Mouse (Mus musculus) forebrain, embryonic 12.5 days (tissue): ENCODE results near the gene Mavs. TPM values are rescaled to one million over a fixed set of nuclear protein-coding genes. Genes with fewer than 3 reads are reported as not detected.
A peak's percentile ranks its signal among the peaks of the same experiment; 100 is the strongest.

Experiments
- ATAC-seq: fragments of 200-750 bp; cut with Nextera tagmentation; 2 replicates; pipeline ENCODE4 v1.8.0; 2017; ENCODE audit warnings: moderate TSS enrichment; ENCODE audit not compliant: low FRiP score
- H3K27ac ChIP-seq: fragments of 300-500 bp; sonication (generic); 2 replicates; pipeline ENCODE4 v1.5.1; 2016; ENCODE audit warnings: mild to moderate bottlenecking
- H3K27me3 ChIP-seq: fragments of 300-500 bp; sonication (generic); 2 replicates; pipeline ENCODE4 v1.6.1; 2016; ENCODE audit warnings: mild to moderate bottlenecking
- H3K36me3 ChIP-seq: fragments of 300-500 bp; sonication (generic); replicated peaks from 2 replicates; pipeline ENCODE4 v1.6.1; 2016; ENCODE audit warnings: mild to moderate bottlenecking
- H3K4me1 ChIP-seq: fragments of 300-500 bp; sonication (generic); 2 replicates; pipeline ENCODE4 v1.6.1; 2016
- H3K4me2 ChIP-seq: fragments of 300-500 bp; sonication (generic); 2 replicates; pipeline ENCODE4 v1.6.1; 2016; ENCODE audit warnings: mild to moderate bottlenecking, moderate library complexity
- H3K4me3 ChIP-seq: fragments of 300-500 bp; sonication (generic); replicated peaks from 2 replicates; pipeline ENCODE4 v1.5.1; 2016; ENCODE audit warnings: mild to moderate bottlenecking
- H3K9ac ChIP-seq: fragments of 300-500 bp; sonication (generic); 2 replicates; pipeline ENCODE4 v1.6.1; 2016; ENCODE audit warnings: mild to moderate bottlenecking
- H3K9me3 ChIP-seq: fragments of 300-500 bp; sonication (generic); 2 replicates; pipeline ENCODE4 v1.6.1; 2016
- WGBS: fragments of 180-500 bp; shearing (Covaris S2); methylation state at CpG from one replicate; pipeline ENCODE4 v1.1.7; 2016; 5-methylcytosine and 5-hydroxymethylcytosine counted together
- polyA plus RNA-seq: library from polyadenylated mRNA; unstranded; fragments of >200 nt; fragmentation: Nextera tagmentation; extraction: Ambion mirVana; gene quantifications from 2 replicates; pipeline ENCODE4 v1.2.1, GENCODE M21; 2016

Gene Mavs
- polyA plus RNA-seq, 1 experiment from 2014 or later, result 11.3 TPM

GRCm38 (mm10) chr2:131253681-131254328, 19.9 kb downstream of the Mavs start:
- 35% methylated on average over 7 of the region's 7 CpGs for WGBS
- Histone ChIP-seq H3K9ac (no peak overlapping the region), H3K36me3 (no peaks in the 10 kb centered on the region; the same call in 1 of the 2 replicates), H3K9me3 (no peaks in the 10 kb centered on the region), H3K4me2 (no peak overlapping the region), H3K4me3 (no peak overlapping the region), H3K4me1 (no peaks in the 10 kb centered on the region; the same call in 1 of the 2 replicates), H3K27ac (no peak overlapping the region), H3K27me3 (no peaks in the 10 kb centered on the region)
- peak; percentile 58; the same call in 1 of the 2 replicates for ATAC-seq

- no peaks in the 10 kb centered on the region; the same call in 1 of the 2 replicates for H3K36me3 ChIP-seq
- no peaks in the 10 kb centered on the region; the same call in 1 of the 2 replicates for H3K4me1 ChIP-seq
- ATAC-seq, result no peak
- H3K4me2 ChIP-seq, result no peak overlapping the region
- no peak overlapping the region for H3K9ac ChIP-seq
- H3K4me3 ChIP-seq, result no peak overlapping the region
- no peaks in the 10 kb centered on the region for H3K9me3 ChIP-seq
- 89% methylated on average over 2 of the region's 2 CpGs for WGBS
- H3K27ac ChIP-seq, result no peak overlapping the region
- H3K27me3 ChIP-seq, result no peaks in the 10 kb centered on the region
These were observed 20.5 kb downstream of the Mavs start for GRCm38 (mm10) chr2:131254329-131254713.

GRCm38 (mm10) chr2:131255738-131256137, 21.9 kb downstream of the Mavs start:
- no peak overlapping the region for H3K4me2 ChIP-seq
- peaks cover 3% of the 10 kb centered on the region for H3K4me1 ChIP-seq
- H3K27me3 ChIP-seq, result no peaks in the 10 kb centered on the region
- WGBS, result 66% methylated on average over 3 of the region's 3 CpGs
- no peak overlapping the region for H3K27ac ChIP-seq
- no peaks in the 10 kb centered on the region for H3K9me3 ChIP-seq
- no peak for ATAC-seq
- H3K36me3 ChIP-seq, result no peaks in the 10 kb centered on the region
- no peak overlapping the region for H3K9ac ChIP-seq
- H3K4me3 ChIP-seq, result no peak overlapping the region

- Histone ChIP-seq H3K4me3 (no peak overlapping the region), H3K9me3 (no peaks in the 10 kb centered on the region), H3K27ac (no peak overlapping the region), H3K4me1 (peaks cover 18% of the 10 kb centered on the region), H3K27me3 (no peaks in the 10 kb centered on the region), H3K36me3 (no peaks in the 10 kb centered on the region), H3K9ac (no peak overlapping the region), H3K4me2 (no peak overlapping the region)
- ATAC-seq, result no peak
- 85% methylated on average over 8 of the region's 8 CpGs for WGBS
These were observed 24.8 kb downstream of the Mavs start for GRCm38 (mm10) chr2:131258693-131259092.

- 70% methylated on average over 9 of the region's 9 CpGs for WGBS
- Histone ChIP-seq H3K36me3 (no peaks in the 10 kb centered on the region), H3K4me2 (peak overlapping the region; percentile 76; the same call in 1 of the 2 replicates), H3K9me3 (no peaks in the 10 kb centered on the region), H3K27me3 (no peaks in the 10 kb centered on the region), H3K9ac (0 out of 2 replicates have a peak overlapping the region, but pooled peaks have one; percentile 2), H3K4me3 (no peak overlapping the region), H3K27ac (peak overlapping the region; percentile 100; the same call in 1 of the 2 replicates), H3K4me1 (peaks cover 34% of the 10 kb centered on the region)
- no peak for ATAC-seq
These were observed 26.9 kb downstream of the Mavs start for GRCm38 (mm10) chr2:131260544-131261307.

- Histone ChIP-seq H3K27ac (peak overlapping the region; percentile 100), H3K4me1 (peaks cover 34% of the 10 kb centered on the region), H3K9me3 (no peaks in the 10 kb centered on the region), H3K27me3 (no peaks in the 10 kb centered on the region), H3K4me3 (peak overlapping the region; percentile 93), H3K4me2 (peak overlapping the region; percentile 76), H3K36me3 (no peaks in the 10 kb centered on the region), H3K9ac (peak overlapping the region; percentile 75)
- ATAC-seq, result peak; percentile 85
- WGBS, result 3% methylated on average over 10 of the region's 10 CpGs
These were observed 27.8 kb downstream of the Mavs start for GRCm38 (mm10) chr2:131261481-131262212.

DNA sequence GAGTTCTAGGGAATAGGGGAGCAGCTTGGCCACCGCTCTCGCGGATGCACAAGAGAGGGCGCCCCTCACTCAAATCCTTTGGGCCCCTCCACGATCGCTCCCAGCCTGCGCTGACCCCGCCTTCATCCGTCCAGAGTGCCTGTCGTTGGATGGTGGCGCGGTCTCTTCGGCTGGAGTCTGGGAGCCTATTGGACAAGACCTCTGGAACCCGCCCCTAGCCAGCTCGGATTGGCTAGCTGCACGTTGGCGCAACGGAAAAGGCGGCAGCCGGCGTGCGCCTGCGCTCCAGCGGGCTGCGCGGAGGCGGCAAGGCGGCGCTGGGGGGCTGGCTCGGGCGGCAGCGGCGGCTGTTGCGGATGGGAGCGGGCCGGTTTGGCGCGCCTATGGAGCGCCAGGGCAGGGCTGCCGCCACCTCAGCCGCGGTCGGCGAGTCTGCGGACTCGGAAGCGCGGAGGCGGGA, 28.4 kb downstream of the Mavs start, which contains the start of gene Pank2:
Gene Pank2, plus strand, starts transcription at position 283 of the 460 bp plus-strand sequence.
- WGBS, result under 1% methylated on average over 36 of the region's 49 CpGs
- peak within 1 kb of the TSS; percentile 94 for H3K9ac ChIP-seq
- no peaks in the 10 kb centered on the region for H3K27me3 ChIP-seq
- peaks cover 34% of the 10 kb centered on the region for H3K4me1 ChIP-seq
- peak within 1 kb of the TSS; percentile 100 for H3K27ac ChIP-seq
- peak; percentile 100 for ATAC-seq
- no peaks in the 10 kb centered on the region for H3K9me3 ChIP-seq
- peak within 1 kb of the TSS; percentile 76 for H3K4me2 ChIP-seq
- H3K36me3 ChIP-seq, result no peaks in the 10 kb centered on the region
- H3K4me3 ChIP-seq, result peak within 1 kb of the TSS; percentile 93

DNA sequence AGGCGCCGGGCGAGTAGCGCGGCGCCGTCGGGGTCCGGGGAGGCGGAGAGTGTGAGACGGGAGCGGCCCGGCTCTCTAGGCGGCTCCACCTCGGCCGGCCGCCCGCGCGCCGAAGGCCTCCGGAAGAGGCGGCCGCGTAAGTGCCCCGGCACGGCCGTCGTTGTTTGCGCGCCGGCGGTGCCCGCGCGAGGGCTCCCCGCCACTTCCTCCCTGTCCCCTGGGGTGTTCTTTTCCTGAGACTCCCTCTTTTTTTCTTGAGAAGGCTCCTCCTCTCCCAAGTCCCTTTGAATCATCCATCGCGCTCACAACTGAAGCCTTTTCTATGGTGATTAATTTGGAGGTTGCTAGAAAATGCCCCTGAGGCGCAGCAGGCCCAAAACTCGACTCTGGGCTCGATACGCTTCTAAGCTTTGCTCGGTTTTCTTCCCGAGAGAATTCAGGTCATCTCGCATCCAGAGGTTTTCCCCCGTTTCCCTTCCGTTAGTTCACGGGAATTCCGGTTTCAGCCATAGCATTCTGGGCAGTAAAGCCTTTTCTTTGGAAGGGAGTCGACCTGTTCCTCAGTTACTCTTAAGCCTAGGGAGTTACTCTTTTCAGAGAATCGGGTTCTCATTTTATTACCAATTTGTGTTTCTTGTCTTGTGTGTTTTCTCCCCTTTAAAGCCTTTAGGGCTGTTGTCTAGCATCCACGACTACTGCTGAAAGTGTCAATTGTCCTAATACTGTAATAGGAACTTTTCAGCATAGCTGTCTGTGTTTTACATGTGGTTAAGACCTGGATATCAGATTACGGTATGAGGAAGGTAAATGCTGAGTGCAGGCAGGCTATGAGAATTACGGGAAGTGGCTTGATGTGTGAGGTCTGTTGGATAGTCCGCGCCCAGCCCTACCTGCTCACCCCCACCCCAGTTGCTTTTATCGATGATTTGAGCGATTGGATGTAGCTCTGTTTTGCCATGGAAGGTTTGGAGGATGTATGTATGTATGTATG, 29.1 kb downstream of the Mavs start:
- peak; percentile 81 for ATAC-seq
- no peaks in the 10 kb centered on the region for H3K36me3 ChIP-seq
- peak overlapping the region; percentile 93 for H3K4me3 ChIP-seq
- no peaks in the 10 kb centered on the region for H3K27me3 ChIP-seq
- WGBS, result under 1% methylated on average over 54 of the region's 59 CpGs
- H3K4me2 ChIP-seq, result peak overlapping the region; percentile 76
- H3K9ac ChIP-seq, result peak overlapping the region; percentile 94
- no peaks in the 10 kb centered on the region for H3K9me3 ChIP-seq
- peak overlapping the region; percentile 100 for H3K27ac ChIP-seq
- peaks cover 34% of the 10 kb centered on the region for H3K4me1 ChIP-seq

- 77% methylated on average over 6 of the region's 6 CpGs for WGBS
- Histone ChIP-seq H3K9ac (no peak overlapping the region), H3K4me2 (peak overlapping the region; percentile 76), H3K36me3 (no peaks in the 10 kb centered on the region), H3K4me1 (peaks cover 34% of the 10 kb centered on the region), H3K9me3 (no peaks in the 10 kb centered on the region), H3K27ac (no peak overlapping the region), H3K4me3 (peak overlapping the region; percentile 93), H3K27me3 (no peaks in the 10 kb centered on the region)
- ATAC-seq, result no peak
These were observed 30.2 kb downstream of the Mavs start for GRCm38 (mm10) chr2:131264027-131264426.

DNA sequence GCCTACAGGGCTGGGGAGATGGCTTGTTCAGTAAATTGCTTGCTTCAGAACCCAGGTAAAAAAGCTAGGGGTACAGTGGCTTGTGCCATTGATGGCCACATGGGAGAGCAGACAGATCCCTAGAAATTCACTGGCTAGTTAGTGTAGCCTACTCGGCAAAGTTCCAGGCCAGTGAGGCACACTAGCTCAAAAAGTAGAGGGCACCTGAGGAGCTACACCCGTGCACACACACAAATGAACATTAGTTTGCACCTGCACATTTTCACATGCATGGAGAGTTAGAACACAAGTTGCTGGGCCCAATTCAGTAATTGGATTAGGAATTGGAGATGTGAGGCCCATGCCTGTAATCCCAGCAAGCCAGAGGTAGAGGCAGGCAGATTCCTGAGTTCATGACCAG, 31.2 kb downstream of the Mavs start:
- peaks cover 34% of the 10 kb centered on the region for H3K4me1 ChIP-seq
- H3K4me2 ChIP-seq, result peak overlapping the region; percentile 76; the same call in 1 of the 2 replicates
- H3K9me3 ChIP-seq, result no peaks in the 10 kb centered on the region
- H3K4me3 ChIP-seq, result no peak overlapping the region
- H3K36me3 ChIP-seq, result no peaks in the 10 kb centered on the region; the same call in 1 of the 2 replicates
- H3K27ac ChIP-seq, result no peak overlapping the region
- no peak for ATAC-seq
- H3K27me3 ChIP-seq, result no peaks in the 10 kb centered on the region
- no peak overlapping the region for H3K9ac ChIP-seq
- 85% methylated on average over 2 of the region's 2 CpGs for WGBS

- H3K27me3 ChIP-seq, result no peaks in the 10 kb centered on the region
- ATAC-seq, result no peak
- H3K9ac ChIP-seq, result no peak overlapping the region
- no peaks in the 10 kb centered on the region for H3K4me1 ChIP-seq
- no peak overlapping the region for H3K4me3 ChIP-seq
- peaks cover 63% of the 10 kb centered on the region for H3K36me3 ChIP-seq
- H3K4me2 ChIP-seq, result no peak overlapping the region
- 98% methylated on average over 3 of the region's 3 CpGs for WGBS
- H3K9me3 ChIP-seq, result no peaks in the 10 kb centered on the region
- no peak overlapping the region for H3K27ac ChIP-seq
These were observed 41.6 kb downstream of the Mavs start for GRCm38 (mm10) chr2:131275493-131275892.
